Mouse (Mus musculus) urinary bladder, postnatal 14 days (tissue): ENCODE results near the gene Fnip1.
"Not testable (repeated sequence)": the region's sequence is repeated elsewhere in the genome, so short reads cannot be mapped to it uniquely, and the experiment has no call there.

Experiments used
- DNase-seq: peaks from one replicate; pipeline ENCODE4 v3.0.0; 2021; ENCODE audit warnings: low spot score

Fnip1 gene

DNA sequence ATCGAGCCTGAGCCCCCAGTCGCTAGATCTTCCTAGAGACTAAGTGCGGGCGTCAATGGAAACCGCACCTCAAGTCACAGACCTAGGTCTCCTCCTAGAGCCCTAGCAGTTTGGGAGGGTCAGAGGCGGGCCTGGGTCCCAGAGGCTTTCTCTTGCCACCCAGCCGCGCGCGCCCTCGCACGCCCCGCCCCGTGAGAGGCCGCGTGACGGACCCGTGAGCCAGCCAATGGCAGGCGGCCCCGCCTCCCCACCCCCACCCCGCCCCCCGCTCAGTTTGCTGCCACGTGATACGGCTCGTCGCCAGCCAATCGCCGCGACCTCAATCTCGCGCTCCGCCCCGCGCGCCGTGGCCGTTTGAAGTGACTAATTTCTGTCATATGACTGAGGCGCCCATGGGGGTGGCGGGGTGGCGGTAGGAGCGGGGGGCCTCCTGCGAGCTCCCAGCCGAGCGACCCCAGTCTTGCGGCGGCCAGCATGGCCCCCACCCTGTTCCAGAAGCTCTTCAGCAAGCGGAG lies at the start of gene Fnip1:
Gene Fnip1 (plus strand): TSS at position 377 of the 515 bp plus-strand sequence.
- DNase-seq, result peak; percentile 95

DNA sequence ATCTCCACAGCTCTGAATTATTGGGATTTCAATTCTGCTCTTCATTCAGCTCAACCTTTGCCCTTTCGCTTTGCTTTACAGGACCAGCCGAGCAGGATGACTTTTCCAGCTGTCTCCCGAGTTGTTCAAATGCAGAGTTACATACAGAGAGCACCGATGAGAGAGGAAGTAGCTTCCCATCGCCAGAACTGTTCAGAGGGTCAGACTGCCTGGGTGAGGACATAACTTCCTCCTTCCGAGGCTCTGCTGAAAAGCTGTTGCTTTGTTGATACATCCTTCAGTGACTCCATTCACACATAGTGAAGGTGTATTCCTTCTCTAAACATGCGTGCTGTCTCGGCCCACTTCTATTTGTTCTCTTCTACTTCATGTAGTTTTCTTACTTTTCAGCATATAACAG lies 47.6 kb upstream of the Fnip1 start:
- no peak for DNase-seq

GRCm38 (mm10) chr11:54391326-54391725 lies 46.7 kb upstream of the Fnip1 start:
- no peak for DNase-seq

DNA sequence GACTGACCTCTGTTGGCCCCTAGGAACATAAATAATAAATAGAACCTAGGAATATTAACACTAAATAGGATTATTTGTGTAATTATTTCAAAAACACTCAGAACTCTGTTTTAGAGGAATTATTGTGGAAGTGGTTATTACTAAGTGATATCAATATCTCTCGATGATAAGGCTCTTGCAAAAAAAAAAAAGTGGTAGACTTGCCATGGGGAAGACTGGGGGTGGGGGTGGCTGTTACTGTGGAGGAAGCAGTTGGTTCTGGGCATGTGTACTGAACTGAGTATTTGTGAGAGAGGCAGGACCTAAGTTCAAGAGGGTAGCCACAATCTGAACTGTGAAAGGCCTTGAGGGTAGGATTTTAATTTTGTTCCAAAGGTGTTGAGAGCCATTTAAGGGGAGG lies 41.3 kb upstream of the Fnip1 start:
- DNase-seq, result no peak

GRCm38 (mm10) chr11:54398058-54398457 lies 39.9 kb upstream of the Fnip1 start:
- no peak for DNase-seq

- not testable (repeated sequence) for DNase-seq
Measured at GRCm38 (mm10) chr11:54400803-54401202, 37.2 kb upstream of the Fnip1 start.

DNA sequence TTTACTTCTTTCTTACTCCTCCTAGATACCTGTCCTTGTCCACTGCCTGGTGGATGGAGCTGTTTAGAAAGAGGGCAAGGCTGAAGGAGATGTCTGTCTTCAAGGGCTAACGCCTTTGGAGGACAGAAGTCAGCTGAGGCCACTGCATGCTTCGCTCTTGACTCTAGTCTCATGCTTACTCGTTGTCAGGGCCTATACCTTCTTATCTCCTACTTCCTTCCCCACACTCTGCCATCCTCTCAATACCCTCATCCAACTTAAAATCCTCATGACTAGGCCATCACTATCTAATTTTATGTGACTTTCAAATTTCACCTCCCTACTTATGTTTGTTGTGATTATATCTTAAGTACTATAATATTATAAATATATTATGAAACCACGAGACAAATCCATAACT lies 33.1 kb upstream of the Fnip1 start:
- no peak for DNase-seq

DNA sequence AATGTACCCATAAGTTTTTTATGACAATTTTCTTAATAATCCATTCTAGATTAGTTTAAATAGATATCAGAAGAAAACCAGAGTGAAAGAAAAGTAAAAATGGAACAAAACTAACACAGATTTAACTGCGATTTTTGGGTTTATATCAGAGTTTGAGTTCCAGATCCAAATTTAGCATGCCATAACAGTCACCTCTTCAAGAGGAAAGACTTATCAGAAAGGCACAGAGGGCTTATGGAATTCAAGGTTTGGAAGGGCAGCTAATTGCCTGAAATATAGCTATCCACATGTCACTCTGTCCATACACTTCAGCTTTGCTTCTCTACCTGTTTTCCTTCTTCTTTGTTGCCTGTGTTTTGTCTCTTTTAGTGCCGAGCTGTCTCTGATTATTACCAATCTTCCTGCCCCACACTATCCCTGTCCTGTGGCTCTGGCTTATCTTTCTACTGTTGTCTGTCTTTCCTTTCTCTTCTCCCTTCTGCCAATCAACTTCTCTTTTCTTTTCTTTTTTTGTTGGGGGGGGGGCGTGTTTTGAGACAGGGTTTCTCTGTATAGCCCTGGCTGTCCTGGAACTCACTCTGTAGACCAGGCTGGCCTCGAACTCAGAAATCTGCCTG lies 31.0 kb upstream of the Fnip1 start:
- no peak for DNase-seq

GRCm38 (mm10) chr11:54410612-54411011 lies 27.4 kb upstream of the Fnip1 start:
- DNase-seq, result no peak

DNA sequence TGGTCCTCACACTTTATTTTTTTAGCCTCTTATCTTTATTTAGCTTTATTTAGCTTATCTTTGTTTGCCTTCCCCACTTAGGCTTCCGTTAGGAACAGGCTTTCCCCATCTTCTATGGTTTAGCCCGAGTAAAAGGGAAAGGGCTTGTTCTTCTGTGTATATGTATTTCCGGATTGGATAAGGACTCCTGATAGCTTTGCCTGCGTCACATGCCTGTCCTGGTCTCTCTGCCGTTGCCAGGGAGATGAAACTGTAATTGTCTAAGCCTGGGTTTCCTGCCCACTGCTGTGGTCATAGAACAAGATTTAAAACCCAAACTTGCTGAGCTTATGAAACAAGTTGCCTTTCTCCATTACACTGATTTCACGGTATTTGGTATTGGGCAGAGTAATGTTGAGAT lies 25.0 kb upstream of the Fnip1 start:
- no peak for DNase-seq

DNA sequence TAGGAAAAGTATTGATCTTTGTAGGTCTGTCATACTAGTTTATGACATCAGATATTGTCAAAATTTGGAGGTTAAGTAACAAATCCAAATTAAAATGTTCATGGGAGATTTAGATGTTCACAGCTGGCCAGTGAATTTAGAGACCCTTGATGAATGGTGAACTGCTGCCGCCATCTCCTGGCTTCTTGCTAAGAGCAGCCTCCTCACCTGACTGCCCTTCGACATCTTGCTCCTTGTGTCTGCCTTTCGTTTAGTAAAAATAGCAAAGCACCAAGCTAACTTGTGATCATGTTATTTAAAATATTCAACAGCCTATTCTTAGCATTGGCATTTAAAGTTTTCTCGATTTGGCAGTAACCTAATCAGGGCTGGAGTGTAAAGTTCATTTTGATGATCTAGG lies 15.0 kb upstream of the Fnip1 start:
- DNase-seq, result no peak

- no peak for DNase-seq
Measured at GRCm38 (mm10) chr11:54426267-54426666, 11.7 kb upstream of the Fnip1 start.

- no peak for DNase-seq
Measured at GRCm38 (mm10) chr11:54427138-54427537, 10.9 kb upstream of the Fnip1 start.

DNA sequence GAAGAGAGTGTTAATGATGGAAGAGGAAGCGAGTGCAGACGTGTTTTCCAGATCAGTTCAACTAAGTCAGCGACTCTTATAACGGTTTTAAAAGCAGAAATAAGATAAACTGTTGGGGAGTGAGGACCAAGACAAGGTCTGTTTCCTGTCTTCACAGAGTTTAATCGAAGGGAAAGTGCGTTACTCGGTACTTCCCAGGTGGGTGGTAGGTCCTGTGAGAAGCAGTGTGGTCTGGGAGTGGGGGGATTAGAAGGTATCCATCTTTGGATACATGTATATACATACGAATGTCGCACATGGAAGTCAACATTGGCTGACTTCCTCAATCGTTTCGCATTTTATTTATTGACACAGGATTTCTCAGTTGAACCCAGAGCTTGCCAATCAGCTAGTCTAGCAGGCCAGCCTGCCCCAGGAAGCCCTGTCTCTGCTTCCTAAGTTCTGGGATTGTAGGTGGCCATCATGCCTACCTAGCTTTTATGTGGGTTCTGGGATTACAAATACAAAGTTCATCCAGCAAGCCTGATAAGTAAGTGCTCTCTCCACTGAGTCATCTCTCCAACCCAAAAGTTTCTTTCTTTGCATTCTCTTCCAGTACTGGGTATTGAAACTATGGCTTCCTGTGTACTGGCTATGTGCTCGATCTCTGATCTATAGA lies 10.2 kb upstream of the Fnip1 start:
- no peak for DNase-seq

- no peak for DNase-seq
Measured at GRCm38 (mm10) chr11:54429224-54429623, 8.8 kb upstream of the Fnip1 start.

DNA sequence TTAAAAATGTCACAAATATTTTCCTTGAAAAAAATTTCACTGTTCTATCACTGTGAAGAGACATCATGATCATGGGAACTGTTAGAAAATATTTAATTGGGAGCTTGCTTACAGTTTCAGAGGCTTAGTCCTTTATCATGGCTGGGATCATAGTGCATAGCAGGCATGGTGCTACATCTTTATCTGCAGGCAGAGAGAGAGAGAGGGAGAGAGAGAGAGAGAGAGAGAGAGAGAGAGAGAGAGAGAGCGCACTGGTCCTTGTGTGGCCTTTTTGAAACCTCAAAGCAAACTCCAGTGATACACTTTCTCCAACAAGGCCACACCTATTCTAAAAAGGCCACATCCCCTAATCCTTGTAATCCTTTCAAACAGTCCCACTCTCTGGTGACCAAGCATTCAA lies 2.2 kb upstream of the Fnip1 start:
- DNase-seq, result no peak

GRCm38 (mm10) chr11:54437310-54437822 lies 633 bp upstream of the Fnip1 start:
- no peak for DNase-seq

DNA sequence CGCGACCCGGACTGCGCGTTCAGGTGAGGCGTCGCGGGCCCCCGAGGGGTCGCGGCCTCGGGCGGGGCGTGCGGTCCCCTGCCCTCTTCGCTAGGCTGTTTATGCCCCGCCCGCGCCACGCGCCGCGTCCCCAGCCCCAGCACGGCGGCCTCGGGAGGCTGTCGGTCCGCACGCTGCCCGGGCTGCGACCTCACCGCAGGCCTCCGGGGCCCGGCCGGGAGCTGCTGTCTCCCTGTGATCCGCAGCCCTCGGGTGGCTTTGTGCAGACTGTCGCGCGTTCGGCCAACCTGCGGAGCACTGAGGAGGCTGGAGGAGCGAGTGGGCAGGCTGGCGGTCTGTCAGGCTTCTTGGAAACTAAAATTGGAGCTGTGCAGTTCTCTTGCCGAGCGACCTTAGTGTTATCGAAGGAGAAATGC lies 375 bp downstream of the Fnip1 start:
- DNase-seq, result peak; percentile 53

- no peak for DNase-seq
Measured at GRCm38 (mm10) chr11:54438991-54439690, 1.1 kb downstream of the Fnip1 start.

- DNase-seq, result no peak
Measured at GRCm38 (mm10) chr11:54439691-54440029, 1.7 kb downstream of the Fnip1 start.

DNA sequence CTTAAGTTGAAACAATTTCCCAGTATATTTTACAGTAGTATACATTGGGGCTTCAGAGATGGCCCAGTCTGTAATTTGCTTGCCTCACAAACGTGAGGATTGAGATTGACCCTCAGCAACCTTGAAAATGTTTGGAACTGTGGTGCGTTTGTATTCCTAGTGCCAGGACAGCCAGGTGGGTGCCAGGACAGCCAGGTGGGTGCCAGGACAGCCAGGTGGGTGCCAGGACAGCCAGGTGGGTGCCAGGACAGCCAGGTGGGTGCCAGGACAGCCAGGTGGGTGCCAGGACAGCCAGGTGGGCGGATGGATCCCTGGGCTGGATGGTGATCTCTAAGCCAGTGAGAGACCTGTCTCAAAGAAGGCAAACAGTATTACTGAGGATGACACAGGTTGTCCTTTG lies 12.8 kb downstream of the Fnip1 start:
- DNase-seq, result not testable (repeated sequence)

DNA sequence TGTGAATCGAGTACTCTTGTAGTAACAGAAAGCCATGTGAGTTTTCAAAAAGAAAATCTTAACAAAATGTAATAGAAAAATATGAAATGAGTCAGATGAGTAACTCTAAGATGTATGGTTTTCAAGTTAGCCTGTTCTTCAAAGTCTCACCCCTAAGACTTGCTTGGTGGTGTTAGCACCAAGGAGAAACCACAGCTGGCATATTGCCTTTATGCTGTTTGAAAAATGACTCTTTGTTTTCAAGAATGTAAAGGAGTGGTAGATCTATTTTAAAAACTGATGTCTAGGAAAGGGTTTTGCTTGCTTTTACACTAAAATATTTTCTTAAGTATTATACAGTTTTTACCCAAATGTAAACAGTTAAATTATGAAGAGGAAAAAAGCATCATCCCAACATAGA lies 16.5 kb downstream of the Fnip1 start:
- no peak for DNase-seq

- DNase-seq, result no peak
Measured at GRCm38 (mm10) chr11:54456875-54457274, 18.9 kb downstream of the Fnip1 start.
